Mouse (Mus musculus) stomach, postnatal 0 days (tissue): ENCODE results near the gene Zfp493. TPM values are rescaled to one million over a fixed set of nuclear protein-coding genes. Genes with fewer than 3 reads are reported as not detected.
"Not testable (repeated sequence)": the region's sequence is repeated elsewhere in the genome, so short reads cannot be mapped to it uniquely, and the experiment has no call there.

Source experiments
- ATAC-seq: fragments of 200-750 bp; cut with Nextera tagmentation; 2 replicates; pipeline ENCODE4 v1.8.0; 2017; ENCODE audit not compliant: low FRiP score, low TSS enrichment
- DNase-seq: peaks from one replicate; pipeline ENCODE4 v3.0.0-alpha.2; 2016; ENCODE audit warnings: low spot score
- H3K27ac ChIP-seq: fragments of 300-500 bp; sonication (generic); replicated peaks from 2 replicates; pipeline ENCODE4 v1.5.1; 2014; ENCODE audit warnings: mild to moderate bottlenecking, control low read depth
- H3K27me3 ChIP-seq: fragments of 300-500 bp; sonication (generic); 2 replicates; pipeline ENCODE4 v1.6.1; 2014; ENCODE audit warnings: low read length; ENCODE audit not compliant: control insufficient read depth, insufficient read depth
- H3K36me3 ChIP-seq: fragments of 300-500 bp; sonication (generic); 2 replicates; pipeline ENCODE4 v1.6.1; 2014; ENCODE audit warnings: low read length, mixed read lengths; ENCODE audit not compliant: control insufficient read depth, insufficient read depth
- H3K4me1 ChIP-seq: fragments of 300-500 bp; sonication (generic); replicated peaks from 2 replicates; pipeline ENCODE4 v1.6.1; 2014; ENCODE audit warnings: antibody characterized with exemption; ENCODE audit not compliant: control insufficient read depth, insufficient read depth
- H3K4me2 ChIP-seq: fragments of 300-500 bp; sonication (generic); replicated peaks from 2 replicates; pipeline ENCODE4 v1.6.1; 2014; ENCODE audit warnings: low read depth, mild to moderate bottlenecking, control low read depth, moderate library complexity
- H3K4me3 ChIP-seq: fragments of 300-500 bp; sonication (generic); 2 replicates; pipeline ENCODE4 v1.5.1; 2014; ENCODE audit warnings: low read depth, low read length, control low read depth
- H3K9ac ChIP-seq: fragments of 300-500 bp; sonication (generic); 2 replicates; pipeline ENCODE4 v1.6.1; 2014; ENCODE audit warnings: mild to moderate bottlenecking, low read length, control low read depth, mixed read lengths
- H3K9me3 ChIP-seq: fragments of 300-500 bp; sonication (generic); 2 replicates; pipeline ENCODE4 v1.6.1; 2016; ENCODE audit warnings: low read length; ENCODE audit not compliant: control insufficient read depth
- CTCF ChIP-seq: IDR thresholded peaks from 2 replicates; pipeline ENCODE4 v1.5.1; 2016; ENCODE audit warnings: antibody characterized with exemption, low read depth, mild to moderate bottlenecking, moderate library complexity
- EP300 ChIP-seq: optimal IDR thresholded peaks from 2 replicates; pipeline ENCODE3; 2016; ENCODE audit warnings: antibody characterized with exemption
- WGBS: fragments of 180-500 bp; shearing (Covaris S2); extraction: QIAGEN DNeasy Blood & Tissue Kit; methylation state at CpG from one replicate; pipeline ENCODE4 v1.1.7; 2014; 5-methylcytosine and 5-hydroxymethylcytosine counted together
- polyA plus RNA-seq: library from polyadenylated mRNA; unstranded; fragments of >200 nt; fragmentation: Nextera tagmentation; extraction: Ambion mirVana; gene quantifications from 2 replicates; pipeline ENCODE4 v1.2.1, GENCODE M21; 2015

Gene Zfp493
- polyA plus RNA-seq, 1 experiment from 2014 or later = 0.62 TPM

DNA sequence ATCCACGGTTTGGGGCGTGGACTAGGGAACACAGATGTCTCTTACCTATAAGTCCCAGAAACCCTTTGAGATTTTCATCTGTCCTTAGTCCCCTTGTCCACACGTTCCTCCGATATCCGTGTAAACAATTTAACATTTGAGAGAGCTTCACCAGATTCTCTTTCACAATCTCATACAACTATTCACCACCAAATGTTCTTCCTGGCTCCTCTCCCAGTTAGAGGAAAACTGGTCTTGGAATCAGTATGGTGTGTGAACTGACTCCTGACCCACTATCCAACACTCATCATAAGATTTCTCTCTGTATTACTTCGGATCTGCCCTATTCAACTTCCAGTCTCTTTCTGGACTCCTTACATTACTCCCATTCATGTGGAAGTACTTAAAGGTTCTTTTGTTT, 23.7 kb upstream of the Zfp493 start:
- no peak overlapping the region for H3K27ac ChIP-seq
- H3K27me3 ChIP-seq = no peaks in the 10 kb centered on the region
- no peak overlapping the region for H3K4me3 ChIP-seq
- no peaks in the 10 kb centered on the region for H3K36me3 ChIP-seq
- 74% methylated on average over 6 of the region's 6 CpGs for WGBS
- no peak for TF ChIP-seq EP300
- no peak for TF ChIP-seq CTCF
- DNase-seq = no peak
- H3K4me1 ChIP-seq = no peaks in the 10 kb centered on the region
- ATAC-seq = no peak
- no peaks in the 10 kb centered on the region for H3K9me3 ChIP-seq
- H3K9ac ChIP-seq = no peak overlapping the region
- H3K4me2 ChIP-seq = no peak overlapping the region

DNA sequence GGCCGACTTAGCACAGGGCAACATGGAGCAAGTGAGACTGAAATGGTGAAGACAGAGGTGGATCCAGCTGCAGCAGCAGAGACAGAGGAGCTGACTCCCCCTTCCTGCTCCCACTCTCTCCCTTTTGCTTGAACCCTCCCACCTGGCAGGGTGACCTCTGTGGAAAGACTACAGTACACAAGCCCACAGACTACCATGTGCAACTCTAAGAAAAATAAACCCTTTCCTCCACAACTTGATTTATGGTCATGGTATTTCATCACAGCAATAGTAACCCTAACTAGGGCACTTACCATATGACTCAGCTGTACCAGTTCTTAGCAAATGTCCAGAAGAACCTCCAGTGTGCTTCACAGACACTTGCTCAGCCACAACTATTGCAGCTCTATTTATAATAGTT, 19.5 kb upstream of the Zfp493 start:
- Histone ChIP-seq H3K27ac (no peak overlapping the region), H3K4me1 (no peaks in the 10 kb centered on the region), H3K36me3 (no peaks in the 10 kb centered on the region), H3K27me3 (no peaks in the 10 kb centered on the region), H3K9me3 (no peaks in the 10 kb centered on the region), H3K4me2 (no peak overlapping the region), H3K9ac (no peak overlapping the region), H3K4me3 (no peak overlapping the region)
- TF ChIP-seq EP300 (no peak), CTCF (no peak)
- ATAC-seq (no peak), DNase-seq (no peak)
- 74% methylated on average over 1 of the region's 1 CpGs for WGBS

DNA sequence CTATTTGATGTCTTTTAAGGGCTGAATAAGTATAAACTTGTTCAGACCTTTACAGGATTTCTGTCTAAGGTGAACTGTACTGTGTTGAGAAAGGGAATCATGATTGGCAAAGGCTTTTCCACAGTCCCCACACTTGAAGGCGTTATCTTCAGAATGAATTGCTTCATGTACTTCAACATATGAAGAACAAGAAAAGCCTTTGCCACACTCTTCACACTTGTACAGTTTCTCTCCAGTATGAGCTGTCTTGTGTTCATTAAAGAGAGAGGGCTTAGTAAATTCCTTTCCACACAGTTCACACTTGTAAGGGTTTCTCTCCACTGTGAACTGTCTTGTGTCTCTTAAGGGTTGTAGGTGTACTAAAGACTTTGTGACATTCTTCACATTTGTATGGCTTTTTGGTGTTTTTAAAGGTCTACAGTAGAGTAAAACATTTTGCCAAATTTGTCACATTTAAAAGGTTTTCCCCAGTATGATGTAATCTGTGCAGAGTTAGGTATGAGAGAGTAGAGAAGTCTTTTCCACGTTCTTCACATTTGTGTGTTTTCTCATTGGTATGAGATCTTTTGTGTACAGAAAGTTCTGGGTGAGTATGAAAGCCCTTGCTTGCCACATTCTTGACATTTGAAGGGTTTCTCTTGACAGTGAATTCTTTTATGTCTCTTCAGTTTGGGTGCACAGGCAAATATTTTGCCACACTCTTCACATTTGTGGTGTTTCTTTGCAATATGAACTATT, 16.3 kb upstream of the Zfp493 start:
- DNase-seq = no peak
- H3K27me3 ChIP-seq = no peaks in the 10 kb centered on the region
- H3K4me1 ChIP-seq = no peaks in the 10 kb centered on the region
- no peak overlapping the region for H3K27ac ChIP-seq
- no peaks in the 10 kb centered on the region for H3K9me3 ChIP-seq
- H3K4me3 ChIP-seq = no peak overlapping the region
- H3K9ac ChIP-seq = no peak overlapping the region
- no peak for ATAC-seq
- H3K4me2 ChIP-seq = no peak overlapping the region
- 70% methylated on average over 2 of the region's 2 CpGs for WGBS
- TF ChIP-seq CTCF (no peak), EP300 (no peak)
- H3K36me3 ChIP-seq = no peaks in the 10 kb centered on the region

DNA sequence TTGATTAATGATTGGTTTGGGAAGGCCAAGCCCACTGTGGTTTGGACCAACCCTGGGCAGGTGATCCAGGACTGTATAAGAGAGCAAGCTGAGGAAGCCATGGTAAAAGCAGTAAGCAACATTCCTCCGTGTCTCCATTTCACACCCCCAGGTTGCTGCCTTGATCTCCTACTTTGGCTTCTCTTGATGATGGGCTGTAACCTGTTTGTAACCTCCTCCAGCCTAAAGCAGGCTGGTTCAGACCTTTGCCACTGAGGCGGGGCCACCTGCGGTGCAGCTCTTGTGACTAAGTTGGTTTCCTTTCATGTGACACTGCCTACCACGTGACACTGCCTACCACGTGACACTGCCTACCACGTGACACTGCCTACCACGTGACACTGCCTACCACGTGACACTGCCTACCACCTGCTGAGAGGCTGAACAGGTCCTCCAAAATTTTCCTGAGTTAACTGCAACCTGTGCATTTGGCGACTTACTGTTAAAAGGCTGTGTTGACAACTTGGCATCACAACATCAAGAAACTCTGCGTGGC, 12.5 kb downstream of the Zfp493 start:
- no peak for ATAC-seq
- no peak overlapping the region for H3K27ac ChIP-seq
- H3K9me3 ChIP-seq = no peaks in the 10 kb centered on the region
- no peak overlapping the region for H3K4me2 ChIP-seq
- H3K27me3 ChIP-seq = no peaks in the 10 kb centered on the region
- TF ChIP-seq EP300 = no peak
- TF ChIP-seq CTCF = no peak
- no peak overlapping the region for H3K9ac ChIP-seq
- H3K36me3 ChIP-seq = no peaks in the 10 kb centered on the region; the same call in 1 of the 2 replicates
- H3K4me1 ChIP-seq = no peaks in the 10 kb centered on the region
- WGBS = 92% methylated on average over 10 of the region's 10 CpGs
- DNase-seq = no peak
- H3K4me3 ChIP-seq = no peak overlapping the region

DNA sequence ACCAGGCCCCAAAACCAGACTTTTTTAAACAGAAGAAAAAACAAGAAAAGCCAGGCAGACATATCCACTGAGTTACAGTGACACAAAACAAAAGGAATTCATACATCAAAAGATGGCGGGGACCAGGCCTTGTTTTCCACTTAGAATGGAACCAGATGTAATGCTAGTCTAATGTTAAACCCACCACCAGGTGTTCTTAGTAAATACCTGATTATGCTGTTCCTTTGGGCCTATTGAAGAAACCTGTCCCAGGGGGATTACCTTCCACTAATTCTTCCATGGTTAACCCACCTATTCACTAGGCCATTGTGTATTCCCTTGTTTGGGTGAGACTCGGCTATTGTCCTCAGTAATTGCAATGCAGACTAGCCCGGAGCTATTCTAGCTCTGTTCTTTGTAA, 19.1 kb downstream of the Zfp493 start:
- ATAC-seq = no peak
- Histone ChIP-seq H3K27ac (no peak overlapping the region), H3K4me3 (no peak overlapping the region), H3K9ac (no peak overlapping the region), H3K9me3 (no peaks in the 10 kb centered on the region), H3K4me2 (no peak overlapping the region), H3K4me1 (no peaks in the 10 kb centered on the region), H3K36me3 (no peaks in the 10 kb centered on the region), H3K27me3 (no peaks in the 10 kb centered on the region)
- TF ChIP-seq CTCF = no peak
- no peak for TF ChIP-seq EP300
- no peak for DNase-seq
- 87% methylated on average over 3 of the region's 3 CpGs for WGBS

DNA sequence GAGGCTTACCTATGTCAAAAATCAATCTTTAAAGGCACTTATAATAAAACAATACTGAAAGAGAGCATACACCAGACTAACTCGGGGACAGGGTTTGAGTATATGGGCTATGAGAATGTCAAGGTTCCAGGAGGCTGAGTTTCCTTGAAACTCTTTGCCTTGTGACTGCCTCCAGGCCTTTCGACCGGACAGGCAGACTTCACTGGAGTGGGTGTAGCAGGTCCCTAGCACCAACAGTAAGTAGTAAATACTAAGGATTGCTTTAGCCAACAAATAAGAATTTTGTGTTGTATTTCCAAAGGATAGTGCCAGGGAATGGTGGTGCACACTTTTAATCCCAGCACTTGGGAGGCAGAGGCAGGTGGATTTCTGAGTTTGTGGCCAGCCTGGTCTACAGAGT, 19.7 kb downstream of the Zfp493 start:
- DNase-seq, H3K27me3 ChIP-seq, H3K9me3 ChIP-seq, ATAC-seq, H3K4me3 ChIP-seq, H3K9ac ChIP-seq, H3K27ac ChIP-seq, H3K36me3 ChIP-seq, H3K4me1 ChIP-seq, H3K4me2 ChIP-seq: not testable (repeated sequence)
- 84% methylated on average over 3 of the region's 3 CpGs for WGBS
